12 mouse cellular contexts compared by ENCODE assay signal in genomic region chr1:20700011-20700410, GRCm38 (mm10). TPM values are rescaled to one million over a fixed set of nuclear protein-coding genes. Genes with fewer than 3 reads are reported as not detected.
A peak's percentile ranks its signal among the peaks of the same experiment; 100 is the strongest.
DNase-seq lines count a peak whose midpoint lies in the region; ATAC-seq and TF ChIP-seq lines count a peak whose summit lies in the region.
"Had no signal": no experiment of that assay in that cellular context is flagged by ENCODE, and none has a peak within 500 bp of the region (broad histone marks: within the 10 kb centered on the region; RNA-seq: fewer than 3 reads in every experiment).

No protein-coding gene starts in this region.

- WGBS in midbrain, embryonic 14.5 days: 82% methylated on average over 3 of the region's 3 CpGs
- 76% methylated on average over 3 of the region's 3 CpGs for WGBS in midbrain, embryonic 10.5 days
- WGBS in lung, adult 2 months: 62% methylated on average over 3 of the region's 3 CpGs

- intact Hi-C loops in gastrocnemius, adult 2 months (cut with DNase I): loop anchor here (5.0 kb wide), 1 partner anchor 102 kb away; no protein-coding TSS in a partner anchor

- no peaks in the 10 kb centered on the region for H3K36me3 ChIP-seq in midbrain, embryonic 14.5 days (ENCODE audit: control insufficient read depth, insufficient read depth, low read length)
- no peaks in the 10 kb centered on the region for H3K36me3 ChIP-seq in midbrain, embryonic 10.5 days

- peaks cover 3% of the 10 kb centered on the region; the same call in 1 of the 2 replicates for H3K9me3 ChIP-seq in midbrain, embryonic 14.5 days (ENCODE audit: control insufficient read depth, low read length)
- H3K9me3 ChIP-seq in midbrain, embryonic 10.5 days (replicated peaks): 0 out of 2 replicates have a peak, but pooled peaks cover 5% of the 10 kb centered on the region

- no peak for TF ChIP-seq POLR2A in lung, adult 2 months (IDR thresholded peaks at IDR 0.05; ENCODE audit: borderline replicate concordance, extremely low read depth, low read depth, low read length)

- DNase-seq in gastrocnemius, adult 2 months: no peak
- no peak for DNase-seq in gastrocnemius, postnatal 25 days
- peak; percentile 45 for DNase-seq in midbrain, embryonic 14.5 days
- no peak for DNase-seq in midbrain, embryonic 10.5 days (ENCODE audit: low spot score)
- DNase-seq in ZHBTc4 (ENCODE audit: low read depth, low spot score): peak; percentile 28
- DNase-seq in retina, embryonic 14.5 days (ENCODE audit: low spot score): peak; percentile 15
- no peak for DNase-seq in lung, adult 2 months
- DNase-seq: adrenal gland, adult 8-10 months; kidney, postnatal 4 days; right cerebral cortex, postnatal 25 days had no signal

- H3K4me2 ChIP-seq in midbrain, embryonic 14.5 days (ENCODE audit: low read length): no peak overlapping the region

- no peak overlapping the region for H3K27ac ChIP-seq in gastrocnemius, adult 2 months
- H3K27ac ChIP-seq in midbrain, embryonic 14.5 days (replicated peaks; ENCODE audit: low read depth, low read length): no peak overlapping the region
- H3K27ac ChIP-seq in midbrain, embryonic 10.5 days (replicated peaks): no peak overlapping the region

- H3K4me1 ChIP-seq in midbrain, embryonic 14.5 days (ENCODE audit: control insufficient read depth, insufficient read depth, low read length): no peaks in the 10 kb centered on the region
- no peaks in the 10 kb centered on the region for H3K4me1 ChIP-seq in midbrain, embryonic 10.5 days
- H3K4me1 ChIP-seq in lung, adult 2 months (ENCODE audit: control insufficient read depth, insufficient read depth, low read length): no peaks in the 10 kb centered on the region

- TF ChIP-seq CTCF in gastrocnemius, adult 2 months (IDR thresholded peaks at IDR 0.05): peak; percentile 50
- no peak for TF ChIP-seq CTCF in lung, adult 2 months (IDR thresholded peaks at IDR 0.05; ENCODE audit: insufficient read depth, low read length)

- no peak overlapping the region for H3K9ac ChIP-seq in midbrain, embryonic 14.5 days (replicated peaks; ENCODE audit: low read length)

- no peak overlapping the region for H3K4me3 ChIP-seq in gastrocnemius, adult 2 months
- H3K4me3 ChIP-seq in midbrain, embryonic 14.5 days (replicated peaks; ENCODE audit: low read depth, low read length): no peak overlapping the region
- no peak overlapping the region for H3K4me3 ChIP-seq in midbrain, embryonic 10.5 days
- H3K4me3 ChIP-seq in lung, adult 2 months (replicated peaks; ENCODE audit: extremely low read depth, low read depth, low read length): no peak overlapping the region

- no peaks in the 10 kb centered on the region for H3K27me3 ChIP-seq in midbrain, embryonic 14.5 days (ENCODE audit: control insufficient read depth, insufficient read depth, low read length)
- no peaks in the 10 kb centered on the region for H3K27me3 ChIP-seq in midbrain, embryonic 10.5 days (ENCODE audit: low read depth, poor library complexity, severe bottlenecking)

- 0 out of 2 replicates have a peak, but pooled peaks have one; percentile 24 for ATAC-seq in midbrain, embryonic 14.5 days (ENCODE audit: low FRiP score, low TSS enrichment)

RNA-seq across cellular contexts. Expression of gene Il17a, which starts 30.7 kb away (rescaled TPM):
- not detected for total RNA-seq in gastrocnemius, adult 2 months (2021)
- total RNA-seq in gastrocnemius, postnatal 25 days (2021): not detected
- polyA plus RNA-seq in midbrain, embryonic 14.5 days (2014; fragmentation: Nextera tagmentation; extraction: Ambion mirVana): not detected in 2 replicates
- polyA plus RNA-seq in midbrain, embryonic 10.5 days (2016; fragmentation: Nextera tagmentation; extraction: Ambion mirVana): not detected in 2 replicates
- not detected in 2 replicates for polyA plus RNA-seq in lung, adult 2 months (2012; rRNA removed)
- total RNA-seq: adrenal gland, adult 8-10 months had no signal
- polyA plus RNA-seq: heart, embryonic 16.5 days; limb, embryonic 14.5 days had no signal

Comparison
In these comparisons a context has a peak if more than half of its experiments do, and no peak if none do; other contexts are left out.
1. DNase-seq: peak in midbrain, embryonic 14.5 days (single experiment), ZHBTc4 (single experiment) and retina, embryonic 14.5 days (single experiment); none in gastrocnemius, adult 2 months (single experiment), gastrocnemius, postnatal 25 days (single experiment), midbrain, embryonic 10.5 days (single experiment) and lung, adult 2 months (single experiment).